Mouse (Mus musculus): ENCODE measurements at regions not wholly inside any gene's neighbourhood (a gene's known extent, or its start where the extent isn't known, plus 50 kb on each side); places are given as distances from the start of the nearest gene placed in this dataset.

- no peak for DNase-seq (ENCODE audit: low spot score)
These were observed 121.0 kb downstream of the Rbm26 start for GRCm38 (mm10) chr14:105056171-105056570.

GRCm38 (mm10) chr14:105038798-105039197, 138.3 kb downstream of the Rbm26 start:
- DNase-seq (ENCODE audit: low spot score) = no peak

GRCm38 (mm10) chr14:105034712-105035377, 142.3 kb downstream of the Rbm26 start:
- DNase-seq (ENCODE audit: low spot score) = peak; percentile 34

GRCm38 (mm10) chr14:105019971-105020370, 157.2 kb downstream of the Rbm26 start:
- no peak for DNase-seq (ENCODE audit: low spot score)

- DNase-seq (ENCODE audit: low spot score) = peak; percentile 44
These were observed 160.9 kb downstream of the Rbm26 start for GRCm38 (mm10) chr14:105016089-105016846.

GRCm38 (mm10) chr14:105015278-105015677, 161.8 kb downstream of the Rbm26 start:
- no peak for DNase-seq (ENCODE audit: low spot score)

- no peak for DNase-seq (ENCODE audit: low spot score)
These were observed 166.4 kb downstream of the Rbm26 start for GRCm38 (mm10) chr14:105010742-105011141.

- DNase-seq (ENCODE audit: low spot score) = no peak
These were observed 168.8 kb downstream of the Rbm26 start for GRCm38 (mm10) chr14:105008331-105008730.

- DNase-seq (ENCODE audit: low spot score) = no peak
These were observed 183.1 kb downstream of the Rbm26 start for GRCm38 (mm10) chr14:104994066-104994465.

- peak; percentile 68 for DNase-seq (ENCODE audit: low spot score)
These were observed 211.1 kb downstream of the Rbm26 start for GRCm38 (mm10) chr14:104966046-104966445.

- no peak for DNase-seq (ENCODE audit: low spot score)
These were observed 233.7 kb downstream of the Rbm26 start for GRCm38 (mm10) chr14:104943450-104943849.

GRCm38 (mm10) chr14:104939961-104940360, 237.2 kb downstream of the Rbm26 start:
- DNase-seq (ENCODE audit: low spot score) = no peak

- DNase-seq (ENCODE audit: low spot score) = no peak
These were observed 239.9 kb downstream of the Rbm26 start for GRCm38 (mm10) chr14:104937083-104937864.

- no peak for DNase-seq (ENCODE audit: low spot score)
These were observed 241.2 kb downstream of the Rbm26 start for GRCm38 (mm10) chr14:104935956-104936355.

GRCm38 (mm10) chr14:104905706-104906105, 271.4 kb downstream of the Rbm26 start:
- DNase-seq (ENCODE audit: low spot score) = no peak

- DNase-seq (ENCODE audit: low spot score) = no peak
These were observed 274.8 kb downstream of the Rbm26 start for GRCm38 (mm10) chr14:104902120-104903027.

- no peak for DNase-seq (ENCODE audit: low spot score)
These were observed 276.1 kb downstream of the Rbm26 start for GRCm38 (mm10) chr14:104901072-104901471.

- no peak for DNase-seq (ENCODE audit: low spot score)
These were observed 305.9 kb downstream of the Rbm26 start for GRCm38 (mm10) chr14:104871203-104871602.

GRCm38 (mm10) chr14:104867540-104867939, 309.6 kb downstream of the Rbm26 start:
- DNase-seq (ENCODE audit: low spot score) = no peak

- DNase-seq (ENCODE audit: low spot score) = no peak
These were observed 313.2 kb downstream of the Rbm26 start for GRCm38 (mm10) chr14:104863881-104864280.

- DNase-seq (ENCODE audit: low spot score) = no peak
These were observed 321.2 kb downstream of the Rbm26 start for GRCm38 (mm10) chr14:104855913-104856312.

GRCm38 (mm10) chr14:104849274-104849673, 326.8 kb upstream of the Rnf219 start:
- no peak for DNase-seq (ENCODE audit: low spot score)

Measured in embryo, embryonic 10 days (tissue).